15 mouse cellular contexts compared by ENCODE assay signal in genomic region chr9:43843711-43844127, GRCm38 (mm10).
DNase-seq lines count a peak whose midpoint lies in the region; ATAC-seq and TF ChIP-seq lines count a peak whose summit lies in the region.
"Had no signal": no experiment of that assay in that cellular context is flagged by ENCODE, and none has a peak within 500 bp of the region (broad histone marks: within the 10 kb centered on the region; RNA-seq: fewer than 3 reads in every experiment).

No protein-coding gene starts in this region.

- no peaks in the 10 kb centered on the region for H3K36me3 ChIP-seq in forebrain, embryonic 10.5 days (replicated peaks)
- no peaks in the 10 kb centered on the region for H3K36me3 ChIP-seq in forebrain, embryonic 11.5 days (ENCODE audit: control insufficient read depth, insufficient read depth, low read length)
- no peaks in the 10 kb centered on the region for H3K36me3 ChIP-seq in midbrain, embryonic 10.5 days
- H3K36me3 ChIP-seq in midbrain, embryonic 15.5 days (replicated peaks) = no peaks in the 10 kb centered on the region
- no peaks in the 10 kb centered on the region for H3K36me3 ChIP-seq in lung, embryonic 14.5 days (ENCODE audit: insufficient read depth)
- H3K36me3 ChIP-seq in midbrain, embryonic 16.5 days (ENCODE audit: control insufficient read depth, insufficient read depth, low read length) = no peaks in the 10 kb centered on the region
- H3K36me3 ChIP-seq in liver, embryonic 11.5 days (ENCODE audit: control insufficient read depth, insufficient read depth, low read length) = no peaks in the 10 kb centered on the region
- H3K36me3 ChIP-seq in heart, adult 2 months (ENCODE audit: control insufficient read depth, insufficient read depth, low read length) = no peaks in the 10 kb centered on the region
- H3K36me3 ChIP-seq: embryonic facial prominence, embryonic 12.5 days; G1E; limb, embryonic 12.5 days had no signal

- no peaks in the 10 kb centered on the region for H3K9me3 ChIP-seq in forebrain, embryonic 10.5 days
- H3K9me3 ChIP-seq in forebrain, embryonic 11.5 days (ENCODE audit: control insufficient read depth, low read length) = no peaks in the 10 kb centered on the region
- H3K9me3 ChIP-seq in midbrain, embryonic 10.5 days (replicated peaks) = no peaks in the 10 kb centered on the region
- H3K9me3 ChIP-seq in midbrain, embryonic 15.5 days = no peaks in the 10 kb centered on the region
- H3K9me3 ChIP-seq in lung, embryonic 14.5 days (ENCODE audit: low read depth, low read length) = no peaks in the 10 kb centered on the region
- H3K9me3 ChIP-seq in midbrain, embryonic 16.5 days (replicated peaks; ENCODE audit: control insufficient read depth, low read length, poor library complexity, severe bottlenecking) = no peaks in the 10 kb centered on the region
- no peaks in the 10 kb centered on the region for H3K9me3 ChIP-seq in liver, embryonic 11.5 days (ENCODE audit: control insufficient read depth, low read length)
- H3K9me3 ChIP-seq: embryonic facial prominence, embryonic 12.5 days; limb, embryonic 12.5 days had no signal

- H3K27me3 ChIP-seq in forebrain, embryonic 10.5 days (ENCODE audit: poor library complexity, severe bottlenecking) = peaks cover 76% of the 10 kb centered on the region
- H3K27me3 ChIP-seq in forebrain, embryonic 11.5 days (ENCODE audit: control insufficient read depth, insufficient read depth, low read length) = peaks cover 3% of the 10 kb centered on the region
- H3K27me3 ChIP-seq in midbrain, embryonic 10.5 days (ENCODE audit: low read depth, poor library complexity, severe bottlenecking) = peaks cover 72% of the 10 kb centered on the region
- H3K27me3 ChIP-seq in midbrain, embryonic 15.5 days (replicated peaks) = 0 out of 2 replicates have a peak, but pooled peaks cover 13% of the 10 kb centered on the region
- 0 out of 2 replicates have a peak, but pooled peaks cover 3% of the 10 kb centered on the region for H3K27me3 ChIP-seq in lung, embryonic 14.5 days (ENCODE audit: insufficient read depth, low read length)
- H3K27me3 ChIP-seq in midbrain, embryonic 16.5 days (ENCODE audit: control insufficient read depth, insufficient read depth, low read depth, low read length) = no peaks in the 10 kb centered on the region; the same call in 1 of the 2 replicates
- peaks cover 29% of the 10 kb centered on the region for H3K27me3 ChIP-seq in liver, embryonic 11.5 days (replicated peaks; ENCODE audit: control insufficient read depth, insufficient read depth, low read length)
- peaks cover 1% of the 10 kb centered on the region; the same call in 1 of the 2 replicates for H3K27me3 ChIP-seq in heart, adult 2 months (ENCODE audit: control insufficient read depth, insufficient read depth, low read length)

- H3K27ac ChIP-seq in forebrain, embryonic 10.5 days = peak overlapping the region; percentile 70
- no peak overlapping the region for H3K27ac ChIP-seq in forebrain, embryonic 11.5 days (ENCODE audit: low read depth, low read length)
- H3K27ac ChIP-seq in midbrain, embryonic 10.5 days (replicated peaks) = peak overlapping the region; percentile 64
- no peak overlapping the region for H3K27ac ChIP-seq in midbrain, embryonic 15.5 days
- H3K27ac ChIP-seq in lung, embryonic 14.5 days (ENCODE audit: low read depth) = no peak overlapping the region
- H3K27ac ChIP-seq in midbrain, embryonic 16.5 days (ENCODE audit: low read length) = no peak overlapping the region
- no peak overlapping the region for H3K27ac ChIP-seq in liver, embryonic 11.5 days (ENCODE audit: low read depth, low read length)
- H3K27ac ChIP-seq in heart, adult 2 months = no peak overlapping the region
- H3K27ac ChIP-seq: embryonic facial prominence, embryonic 12.5 days; limb, embryonic 12.5 days had no signal

- 13% methylated on average over 2 of the region's 3 CpGs for WGBS in forebrain, embryonic 10.5 days
- 22% methylated on average over 3 of the region's 3 CpGs for WGBS in forebrain, embryonic 11.5 days
- 11% methylated on average over 2 of the region's 3 CpGs for WGBS in midbrain, embryonic 10.5 days
- WGBS in midbrain, embryonic 15.5 days = 0% methylated on average over 3 of the region's 3 CpGs
- 3% methylated on average over 2 of the region's 3 CpGs for WGBS in lung, embryonic 14.5 days
- 7% methylated on average over 2 of the region's 3 CpGs for WGBS in midbrain, embryonic 16.5 days
- WGBS in liver, embryonic 11.5 days = 3% methylated on average over 2 of the region's 3 CpGs
- 13% methylated on average over 3 of the region's 3 CpGs for WGBS in heart, adult 2 months

- no peak overlapping the region for H3K9ac ChIP-seq in forebrain, embryonic 11.5 days (ENCODE audit: low read length)
- H3K9ac ChIP-seq in midbrain, embryonic 15.5 days = no peak overlapping the region
- no peak overlapping the region for H3K9ac ChIP-seq in lung, embryonic 14.5 days
- H3K9ac ChIP-seq in midbrain, embryonic 16.5 days (ENCODE audit: low read depth, low read length) = no peak overlapping the region
- no peak overlapping the region for H3K9ac ChIP-seq in liver, embryonic 11.5 days (ENCODE audit: low read depth, low read length)
- no peak overlapping the region for H3K9ac ChIP-seq in heart, adult 2 months (ENCODE audit: low read depth, low read length)
- H3K9ac ChIP-seq: embryonic facial prominence, embryonic 12.5 days; limb, embryonic 12.5 days had no signal

- no peak overlapping the region for H3K4me3 ChIP-seq in forebrain, embryonic 10.5 days
- H3K4me3 ChIP-seq in forebrain, embryonic 11.5 days (ENCODE audit: low read depth, low read length) = no peak overlapping the region
- no peak overlapping the region for H3K4me3 ChIP-seq in midbrain, embryonic 10.5 days
- no peak overlapping the region for H3K4me3 ChIP-seq in midbrain, embryonic 15.5 days
- H3K4me3 ChIP-seq in lung, embryonic 14.5 days (ENCODE audit: low read depth, low read length) = no peak overlapping the region
- H3K4me3 ChIP-seq in midbrain, embryonic 16.5 days (ENCODE audit: low read depth, low read length) = no peak overlapping the region
- H3K4me3 ChIP-seq in liver, embryonic 11.5 days (ENCODE audit: low read depth, low read length) = no peak overlapping the region
- no peak overlapping the region for H3K4me3 ChIP-seq in heart, adult 2 months
- H3K4me3 ChIP-seq: embryonic facial prominence, embryonic 12.5 days; limb, embryonic 12.5 days had no signal

- peaks cover 53% of the 10 kb centered on the region for H3K4me1 ChIP-seq in forebrain, embryonic 10.5 days
- H3K4me1 ChIP-seq in forebrain, embryonic 11.5 days (replicated peaks; ENCODE audit: control insufficient read depth, insufficient read depth, low read length) = peaks cover 12% of the 10 kb centered on the region; the same call in 1 of the 2 replicates
- peaks cover 44% of the 10 kb centered on the region for H3K4me1 ChIP-seq in midbrain, embryonic 10.5 days
- peaks cover 21% of the 10 kb centered on the region for H3K4me1 ChIP-seq in midbrain, embryonic 15.5 days
- peaks cover 5% of the 10 kb centered on the region; the same call in 1 of the 2 replicates for H3K4me1 ChIP-seq in lung, embryonic 14.5 days (ENCODE audit: insufficient read depth)
- peaks cover 9% of the 10 kb centered on the region for H3K4me1 ChIP-seq in midbrain, embryonic 16.5 days (ENCODE audit: control insufficient read depth, insufficient read depth, low read length)
- no peaks in the 10 kb centered on the region for H3K4me1 ChIP-seq in liver, embryonic 11.5 days (replicated peaks; ENCODE audit: control insufficient read depth, insufficient read depth, low read length)
- no peaks in the 10 kb centered on the region for H3K4me1 ChIP-seq in heart, adult 2 months (ENCODE audit: control insufficient read depth, insufficient read depth, low read length)

- no peak for ATAC-seq in forebrain, embryonic 11.5 days (replicated peaks; ENCODE audit: low FRiP score)
- no peak for ATAC-seq in midbrain, embryonic 15.5 days (replicated peaks)
- peak; percentile 68 for ATAC-seq in lung, embryonic 14.5 days (ENCODE audit: insufficient read depth)
- ATAC-seq in midbrain, embryonic 16.5 days = 0 out of 2 replicates have a peak, but pooled peaks have one; percentile 27
- no peak for ATAC-seq in liver, embryonic 11.5 days (replicated peaks; ENCODE audit: low FRiP score)
- ATAC-seq: inflammation-experienced regulatory T-cells, adult 6 months had no signal

- H3K4me2 ChIP-seq in forebrain, embryonic 11.5 days (ENCODE audit: low read depth, low read length, severe bottlenecking) = no peak overlapping the region
- H3K4me2 ChIP-seq in midbrain, embryonic 15.5 days = no peak overlapping the region
- no peak overlapping the region for H3K4me2 ChIP-seq in lung, embryonic 14.5 days
- no peak overlapping the region for H3K4me2 ChIP-seq in midbrain, embryonic 16.5 days (ENCODE audit: low read length)
- H3K4me2 ChIP-seq in liver, embryonic 11.5 days = no peak overlapping the region
- H3K4me2 ChIP-seq: limb, embryonic 12.5 days had no signal

- intact Hi-C loops in heart, adult 2 months (cut with DNase I) = no loop called here

- DNase-seq in forebrain, embryonic 10.5 days (ENCODE audit: extremely low spot score, low spot score) = no peak
- DNase-seq in forebrain, embryonic 11.5 days (ENCODE audit: low spot score) = no peak
- peak; percentile 35 for DNase-seq in midbrain, embryonic 10.5 days (ENCODE audit: low spot score)
- peak; percentile 44 for DNase-seq in lung, embryonic 14.5 days
- no peak for DNase-seq in liver, embryonic 11.5 days (ENCODE audit: low spot score)
- no peak for DNase-seq in heart, adult 2 months
- DNase-seq: cerebellum, adult 11 months; layer of hippocampus, adult 9-11 months; thymus, adult 2 months had no signal

- no peak for TF ChIP-seq EP300 in heart, adult 2 months (IDR thresholded peaks at IDR 0.05; ENCODE audit: insufficient read depth, low read depth, low read length)

- no peaks in the 10 kb centered on the region for H3K79me2 ChIP-seq in heart, adult 2 months (replicated peaks; ENCODE audit: control insufficient read depth, insufficient read depth, low read length)

- no peak for TF ChIP-seq POLR2A in heart, adult 2 months (IDR thresholded peaks at IDR 0.05; ENCODE audit: insufficient read depth, low read depth, low read length)

- no peak for TF ChIP-seq CTCF in lung, embryonic 14.5 days (IDR thresholded peaks at IDR 0.05; ENCODE audit: low read depth)
- no peak for TF ChIP-seq CTCF in heart, adult 2 months (IDR thresholded peaks at IDR 0.05)

Comparison
In these comparisons a context has a peak if more than half of its experiments do, and no peak if none do; other contexts are left out.
1. H3K27ac ChIP-seq: peak in forebrain, embryonic 10.5 days (single experiment) and midbrain, embryonic 10.5 days (single experiment); none in forebrain, embryonic 11.5 days (single experiment), midbrain, embryonic 15.5 days (single experiment), lung, embryonic 14.5 days (single experiment), midbrain, embryonic 16.5 days (single experiment), liver, embryonic 11.5 days (single experiment) and heart, adult 2 months (single experiment).
2. ATAC-seq: peak in lung, embryonic 14.5 days (single experiment) and midbrain, embryonic 16.5 days (single experiment); none in forebrain, embryonic 11.5 days (single experiment), midbrain, embryonic 15.5 days (single experiment) and liver, embryonic 11.5 days (single experiment).
3. DNase-seq: peak in midbrain, embryonic 10.5 days (single experiment) and lung, embryonic 14.5 days (single experiment); none in forebrain, embryonic 10.5 days (single experiment), forebrain, embryonic 11.5 days (single experiment), liver, embryonic 11.5 days (single experiment) and heart, adult 2 months (0 of 2).